Mouse (Mus musculus): ENCODE measurements around the gene Igsf9. TPM values are rescaled to one million over a fixed set of nuclear protein-coding genes. Genes with fewer than 3 reads are reported as not detected.

The Igsf9 gene
- polyA plus RNA-seq (2015; fragmentation: Nextera tagmentation; extraction: Ambion mirVana): 74.0 and 78.3 TPM in 2 replicates

DNA sequence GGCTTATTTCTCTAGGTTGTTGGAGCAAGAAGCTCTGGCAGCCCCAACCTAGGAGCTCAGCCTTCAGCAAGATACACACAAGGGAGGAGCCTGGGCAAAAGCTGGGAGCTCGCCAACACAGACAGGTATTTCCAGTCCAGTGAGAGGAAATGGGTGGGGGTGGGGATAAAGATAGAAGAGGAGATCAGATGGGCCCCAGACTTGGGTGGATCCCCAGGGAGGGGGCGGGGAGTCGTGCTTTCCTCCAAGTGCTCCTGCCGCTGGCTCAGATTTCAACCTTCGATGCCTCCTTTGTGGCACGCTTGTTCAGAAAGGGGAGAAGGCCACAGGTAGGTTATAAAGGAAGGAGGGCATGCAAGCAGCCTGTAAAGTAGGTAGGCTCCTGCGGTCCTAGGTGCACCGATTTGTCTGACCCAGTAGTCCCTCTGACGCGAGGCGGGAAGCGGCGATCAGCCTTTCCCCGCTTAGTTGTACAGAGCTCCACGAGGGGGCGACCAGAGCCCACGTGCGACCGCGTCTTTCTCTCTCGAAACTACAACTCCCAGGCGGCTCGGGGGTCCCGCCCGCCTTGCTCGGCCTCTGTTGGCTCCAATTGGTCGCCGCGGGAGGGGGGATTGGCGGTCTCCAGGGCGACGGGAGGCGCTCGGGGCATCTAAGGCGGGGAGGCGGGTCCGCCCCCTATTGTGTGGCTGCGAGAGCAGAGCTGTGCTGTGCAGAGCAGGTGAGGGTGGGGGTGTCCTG lies at the start of gene Igsf9:
Igsf9 (plus strand) TSS at position 249 of the 741 bp plus-strand sequence.
- Histone ChIP-seq H3K27me3 (no peaks in the 10 kb centered on the region), H3K4me2 (replicated peaks) (peak within 1 kb of the TSS; percentile 87), H3K27ac (replicated peaks) (peak within 1 kb of the TSS; percentile 66), H3K4me3 (peak within 1 kb of the TSS; percentile 87), H3K36me3 (no peaks in the 10 kb centered on the region), H3K9ac (replicated peaks) (peak within 1 kb of the TSS; percentile 78), H3K4me1 (peaks cover 46% of the 10 kb centered on the region), H3K9me3 (no peaks in the 10 kb centered on the region)
- under 1% methylated on average over 38 of the region's 38 CpGs for WGBS
- peak; percentile 96 for ATAC-seq (replicated peaks)

DNA sequence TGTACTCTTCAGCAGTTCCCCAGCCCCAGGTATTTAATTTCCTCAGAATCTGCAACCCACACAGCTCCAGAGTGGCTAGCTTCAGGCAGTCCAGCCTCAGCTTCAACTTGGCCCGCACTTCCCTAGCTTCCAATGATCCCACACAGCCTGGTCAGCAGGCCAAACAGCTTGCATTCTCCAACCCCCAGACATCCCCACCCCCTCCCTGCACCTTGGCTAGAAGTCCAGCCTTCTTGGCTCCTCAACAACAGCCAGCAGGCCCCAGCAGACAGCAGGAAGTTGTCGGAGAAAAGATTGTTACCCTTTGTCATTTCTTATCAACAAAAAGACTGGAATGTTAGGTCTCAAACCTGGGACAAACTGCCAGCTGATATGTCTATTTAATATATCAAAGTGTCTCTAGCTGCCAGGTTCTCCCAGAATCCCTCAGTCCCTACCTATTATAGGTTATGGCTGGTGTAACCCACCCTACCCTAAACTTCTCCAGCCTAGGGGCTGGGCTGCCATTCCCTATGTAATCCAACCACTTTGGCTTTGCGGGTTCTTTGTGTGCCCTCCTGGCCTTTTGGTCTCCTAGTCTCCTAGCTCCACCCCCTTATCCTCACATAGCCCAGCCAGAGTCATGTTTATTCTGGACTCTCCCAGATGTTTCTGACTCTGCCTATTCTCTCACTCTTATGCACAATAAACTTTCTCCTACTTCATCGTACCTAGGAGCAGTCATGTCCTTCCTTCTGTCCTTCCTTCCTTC lies 49.6 kb upstream of the Igsf9 start:
- Histone ChIP-seq H3K9ac (replicated peaks) (no peak overlapping the region), H3K4me2 (replicated peaks) (no peak overlapping the region), H3K4me1 (no peaks in the 10 kb centered on the region), H3K27me3 (no peaks in the 10 kb centered on the region), H3K36me3 (no peaks in the 10 kb centered on the region), H3K9me3 (no peaks in the 10 kb centered on the region), H3K27ac (replicated peaks) (no peak overlapping the region), H3K4me3 (no peak overlapping the region)
- WGBS: 63% methylated on average over 4 of the region's 4 CpGs
- ATAC-seq (replicated peaks): no peak

DNA sequence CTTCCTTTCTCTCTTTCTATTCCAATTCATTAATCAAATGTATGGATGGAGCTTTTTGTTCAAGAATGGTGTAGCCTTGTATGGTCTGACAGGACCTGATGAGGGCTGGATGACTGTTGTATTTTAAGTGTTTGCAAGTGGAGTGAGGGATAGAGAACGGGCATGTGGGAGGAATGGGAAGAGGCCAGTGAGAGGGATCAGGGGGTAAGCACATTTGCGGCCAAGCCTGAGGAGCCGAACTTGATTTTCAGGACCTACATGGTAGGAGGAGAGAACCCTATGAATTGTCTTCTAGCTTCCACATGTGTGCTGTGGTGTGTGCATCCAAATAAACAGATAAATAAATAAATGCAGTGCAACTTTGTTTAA lies 49.0 kb upstream of the Igsf9 start:
- Histone ChIP-seq H3K27ac (replicated peaks) (no peak overlapping the region), H3K4me2 (replicated peaks) (no peak overlapping the region), H3K27me3 (no peaks in the 10 kb centered on the region), H3K9me3 (no peaks in the 10 kb centered on the region), H3K4me1 (no peaks in the 10 kb centered on the region), H3K4me3 (no peak overlapping the region), H3K9ac (replicated peaks) (no peak overlapping the region), H3K36me3 (no peaks in the 10 kb centered on the region)
- WGBS: 86% methylated on average over 3 of the region's 3 CpGs
- ATAC-seq (replicated peaks): no peak

DNA sequence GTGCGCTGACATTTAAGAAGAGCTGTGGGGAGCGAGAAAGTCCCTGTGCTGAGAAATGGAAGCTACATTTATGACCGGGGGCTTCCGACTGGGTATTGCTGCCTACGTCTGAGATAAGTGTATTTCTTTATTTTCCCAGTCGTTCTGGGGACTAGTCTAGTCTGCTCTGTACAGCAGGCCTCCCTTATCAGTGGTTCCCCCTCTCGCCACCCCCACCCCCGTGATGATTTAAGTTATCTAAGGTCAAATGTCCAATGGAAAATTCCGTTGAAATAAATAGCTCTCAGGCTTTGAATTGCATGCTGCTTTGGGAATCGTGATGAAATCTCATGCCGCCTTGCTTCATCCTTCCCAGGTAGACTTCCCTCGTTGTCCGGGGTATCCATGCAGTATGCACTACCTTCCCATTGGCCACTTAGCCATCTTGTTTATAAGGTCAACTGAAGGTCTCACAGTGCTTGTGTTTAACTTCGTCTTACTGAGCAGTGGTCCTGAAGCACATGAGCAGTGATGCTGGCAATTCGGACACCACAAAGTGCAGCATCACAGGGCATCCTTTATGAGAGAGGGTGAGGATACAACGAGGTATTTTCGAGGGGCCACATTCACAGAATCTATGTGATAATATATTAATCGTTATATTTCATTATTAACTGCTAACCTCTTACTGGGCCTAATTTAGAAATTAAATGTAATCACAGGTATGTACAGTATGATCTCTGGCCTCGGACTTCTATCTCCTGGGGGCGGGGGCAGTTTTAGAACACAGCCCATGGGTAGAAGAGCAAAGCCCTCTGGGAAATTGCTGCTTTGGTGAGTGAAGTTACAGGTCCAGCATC lies 48.4 kb upstream of the Igsf9 start:
- H3K4me3 ChIP-seq: no peak overlapping the region
- 89% methylated on average over 20 of the region's 20 CpGs for WGBS
- no peak for ATAC-seq (replicated peaks)
- no peaks in the 10 kb centered on the region for H3K36me3 ChIP-seq
- H3K9me3 ChIP-seq: no peaks in the 10 kb centered on the region
- no peak overlapping the region for H3K27ac ChIP-seq (replicated peaks)
- no peak overlapping the region for H3K9ac ChIP-seq (replicated peaks)
- no peaks in the 10 kb centered on the region for H3K27me3 ChIP-seq
- H3K4me2 ChIP-seq (replicated peaks): no peak overlapping the region
- H3K4me1 ChIP-seq: no peaks in the 10 kb centered on the region

DNA sequence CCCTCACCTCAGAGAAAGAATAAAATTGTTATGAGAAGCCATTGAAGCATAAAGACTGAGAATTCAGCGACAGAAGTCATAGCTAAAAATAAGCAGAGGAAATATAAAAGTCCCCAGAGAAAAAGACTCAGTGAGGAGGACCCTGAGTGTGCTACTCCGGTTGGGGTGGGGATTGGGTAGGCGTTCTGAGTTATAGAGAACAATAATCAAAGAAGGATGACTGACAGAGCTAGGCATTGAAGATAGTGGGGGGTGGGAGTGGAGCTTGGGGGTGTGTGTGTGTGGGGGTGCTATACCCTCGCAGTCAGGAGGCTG lies 47.8 kb upstream of the Igsf9 start:
- 78% methylated on average over 4 of the region's 4 CpGs for WGBS
- ATAC-seq (replicated peaks): no peak

DNA sequence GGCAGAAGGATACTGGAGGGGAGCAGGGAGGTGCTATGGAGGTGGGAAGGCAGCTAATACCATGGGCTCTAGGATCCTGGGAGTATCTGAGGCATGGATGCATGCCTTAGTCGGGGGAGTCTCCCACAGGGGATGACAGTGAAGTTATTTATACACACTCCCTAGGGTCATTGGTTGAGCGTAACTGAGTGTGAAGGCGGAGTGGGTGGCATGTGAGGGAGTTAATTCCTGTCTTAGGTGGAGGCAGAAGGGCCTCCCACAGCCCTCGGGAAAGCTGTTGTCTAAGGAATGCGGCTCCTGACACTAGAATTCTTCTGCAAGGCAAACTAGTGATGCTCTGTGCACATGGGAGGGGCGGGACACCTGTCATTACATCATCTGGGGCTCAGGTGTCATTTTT lies 44.8 kb upstream of the Igsf9 start:
- Histone ChIP-seq H3K27me3 (no peaks in the 10 kb centered on the region), H3K4me1 (no peaks in the 10 kb centered on the region), H3K9me3 (no peaks in the 10 kb centered on the region), H3K36me3 (no peaks in the 10 kb centered on the region), H3K4me2 (replicated peaks) (no peak overlapping the region), H3K27ac (replicated peaks) (no peak overlapping the region), H3K9ac (replicated peaks) (no peak overlapping the region), H3K4me3 (no peak overlapping the region)
- WGBS: 60% methylated on average over 6 of the region's 6 CpGs
- ATAC-seq (replicated peaks): no peak

More for the DNA sequence above, 47.8 kb upstream of the Igsf9 start:
- H3K4me1 ChIP-seq: no peaks in the 10 kb centered on the region
- no peaks in the 10 kb centered on the region for H3K36me3 ChIP-seq
- no peak overlapping the region for H3K4me2 ChIP-seq (replicated peaks)
- no peaks in the 10 kb centered on the region for H3K9me3 ChIP-seq
- no peak overlapping the region for H3K9ac ChIP-seq (replicated peaks)
- H3K27me3 ChIP-seq: no peaks in the 10 kb centered on the region
- no peak overlapping the region for H3K27ac ChIP-seq (replicated peaks)
- no peak overlapping the region for H3K4me3 ChIP-seq

DNA sequence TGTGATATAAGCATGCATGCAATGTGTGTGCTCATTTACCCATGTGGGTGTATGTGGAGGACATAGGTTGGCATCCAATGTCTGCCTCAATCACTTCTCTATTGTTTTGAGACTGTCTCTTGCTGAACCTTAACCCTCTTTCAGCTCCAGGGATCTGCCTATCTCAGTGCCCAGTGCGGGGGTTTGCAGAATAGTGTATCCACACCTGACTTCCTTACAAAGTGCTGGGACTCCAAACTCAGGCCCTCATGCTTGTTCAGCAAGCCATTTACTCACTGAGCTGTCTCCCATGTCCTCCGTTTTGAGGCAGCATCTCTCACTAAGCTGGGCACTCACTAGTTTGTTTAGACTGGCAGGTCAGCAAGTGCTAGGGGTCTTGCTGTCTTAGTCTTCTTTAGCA lies 43.0 kb upstream of the Igsf9 start:
- Histone ChIP-seq H3K9ac (replicated peaks) (no peak overlapping the region), H3K27me3 (no peaks in the 10 kb centered on the region), H3K4me2 (replicated peaks) (no peak overlapping the region), H3K4me3 (no peak overlapping the region), H3K27ac (replicated peaks) (no peak overlapping the region), H3K4me1 (no peaks in the 10 kb centered on the region), H3K9me3 (no peaks in the 10 kb centered on the region), H3K36me3 (no peaks in the 10 kb centered on the region)
- 88% methylated on average over 2 of the region's 2 CpGs for WGBS
- no peak for ATAC-seq (replicated peaks)

DNA sequence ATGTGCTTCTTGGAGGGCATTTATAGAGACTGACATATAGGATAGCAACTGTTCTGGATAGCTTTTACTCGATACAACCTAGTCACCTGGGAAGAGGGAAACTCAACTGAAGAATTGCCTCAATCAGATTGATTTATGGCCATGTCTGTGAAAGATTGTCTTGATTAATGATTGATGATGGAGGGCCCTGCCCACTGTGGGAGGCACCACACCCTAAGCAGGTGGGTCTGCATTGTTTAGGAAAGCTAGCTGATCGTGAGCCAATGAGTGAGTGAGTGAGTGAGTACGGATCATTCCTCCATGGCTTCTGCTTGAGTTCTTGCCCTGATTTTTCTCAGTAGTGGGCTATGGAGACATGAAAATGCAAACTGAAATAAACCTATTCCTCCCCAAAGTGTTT lies 41.1 kb upstream of the Igsf9 start:
- Histone ChIP-seq H3K4me1 (no peaks in the 10 kb centered on the region), H3K9me3 (no peaks in the 10 kb centered on the region), H3K4me2 (replicated peaks) (no peak overlapping the region), H3K27me3 (no peaks in the 10 kb centered on the region), H3K27ac (replicated peaks) (no peak overlapping the region), H3K4me3 (no peak overlapping the region), H3K9ac (replicated peaks) (no peak overlapping the region), H3K36me3 (no peaks in the 10 kb centered on the region)
- no peak for ATAC-seq (replicated peaks)
- WGBS: 91% methylated on average over 3 of the region's 3 CpGs

DNA sequence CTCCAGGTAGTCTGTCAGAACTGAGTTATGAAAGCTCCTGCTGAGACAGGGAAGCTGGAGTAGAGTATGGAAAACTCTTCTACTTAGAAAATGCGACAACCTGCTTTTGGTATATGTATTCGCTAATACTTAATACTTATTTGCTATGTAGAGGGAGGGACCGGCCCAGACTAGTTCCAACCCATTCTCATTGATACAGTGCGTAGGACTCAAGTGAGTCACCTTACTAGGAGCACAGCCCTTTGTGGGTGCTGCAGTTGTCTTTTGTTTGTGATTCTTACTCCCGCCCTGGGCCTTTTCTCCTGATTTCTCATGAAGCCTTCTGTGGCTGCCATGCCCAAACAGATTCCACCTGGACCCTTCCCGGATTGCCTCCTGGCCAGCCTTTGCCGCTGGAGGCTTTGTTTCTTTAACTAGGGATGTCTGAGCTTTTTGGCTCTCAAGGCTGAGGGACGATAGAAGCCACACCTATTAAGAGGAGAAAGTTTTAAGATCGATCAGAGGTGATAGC lies 39.6 kb upstream of the Igsf9 start:
- WGBS: 87% methylated on average over 9 of the region's 9 CpGs
- H3K27me3 ChIP-seq: no peaks in the 10 kb centered on the region
- ATAC-seq (replicated peaks): no peak
- H3K4me1 ChIP-seq: no peaks in the 10 kb centered on the region
- H3K4me3 ChIP-seq: no peak overlapping the region
- no peaks in the 10 kb centered on the region for H3K36me3 ChIP-seq
- no peaks in the 10 kb centered on the region for H3K9me3 ChIP-seq
- H3K9ac ChIP-seq (replicated peaks): no peak overlapping the region
- H3K4me2 ChIP-seq (replicated peaks): no peak overlapping the region
- H3K27ac ChIP-seq (replicated peaks): no peak overlapping the region

DNA sequence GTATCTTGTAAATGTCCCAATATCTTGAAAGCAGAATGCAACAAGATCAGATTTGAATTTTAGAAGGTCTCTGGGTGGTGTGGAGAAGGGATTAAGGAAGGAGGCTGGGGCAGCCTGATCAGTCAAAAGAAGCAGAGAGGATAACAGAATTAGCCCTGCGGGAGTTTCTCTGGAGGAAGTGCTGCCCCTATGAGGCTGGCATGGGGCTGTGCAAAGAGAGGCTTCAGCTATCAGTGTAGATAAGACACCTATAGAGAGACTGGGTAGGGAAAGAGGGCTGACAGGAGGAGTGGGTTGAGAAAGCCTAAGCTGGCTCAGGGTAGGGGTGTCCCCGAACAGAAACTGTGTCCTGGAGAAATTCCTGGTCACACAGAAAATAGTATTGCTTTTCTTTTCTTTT lies 31.4 kb upstream of the Igsf9 start:
- 10% methylated on average over 2 of the region's 2 CpGs for WGBS
- Histone ChIP-seq H3K9me3 (no peaks in the 10 kb centered on the region), H3K4me3 (no peak overlapping the region), H3K9ac (replicated peaks) (no peak overlapping the region), H3K27ac (replicated peaks) (no peak overlapping the region), H3K4me2 (replicated peaks) (no peak overlapping the region), H3K27me3 (no peaks in the 10 kb centered on the region), H3K4me1 (no peaks in the 10 kb centered on the region), H3K36me3 (no peaks in the 10 kb centered on the region)
- ATAC-seq (replicated peaks): no peak

DNA sequence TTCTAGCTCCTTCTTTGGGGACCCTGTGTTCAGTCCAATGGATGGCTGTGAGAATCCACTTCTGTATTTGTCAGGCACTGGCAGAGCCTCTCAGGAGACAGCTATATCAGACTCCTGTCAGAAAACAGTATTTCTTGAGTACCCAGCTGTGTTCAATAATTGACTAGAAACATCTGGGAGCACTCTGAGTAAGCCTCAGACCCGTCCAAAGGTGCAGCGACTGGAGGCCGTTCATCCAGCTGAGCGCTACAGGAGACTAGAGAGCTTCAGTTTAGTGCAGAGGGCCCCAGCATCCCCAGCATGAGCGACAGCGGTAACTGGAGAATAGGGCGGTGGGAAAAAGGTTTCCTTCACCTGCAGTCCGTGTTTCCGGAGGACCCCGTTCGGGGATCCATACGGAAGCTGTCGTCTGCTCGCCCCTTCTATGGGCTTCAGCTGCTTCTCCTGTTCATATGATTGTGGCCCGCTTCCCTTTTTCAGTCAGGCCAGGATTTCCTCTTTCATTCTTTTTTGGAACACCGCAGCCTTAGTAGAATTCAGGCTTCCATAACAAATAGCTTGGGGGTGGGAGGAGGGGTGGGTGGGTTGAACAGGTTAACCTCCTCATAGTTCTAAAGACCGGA lies 30.6 kb upstream of the Igsf9 start:
- no peak overlapping the region for H3K4me2 ChIP-seq (replicated peaks)
- ATAC-seq (replicated peaks): no peak
- no peaks in the 10 kb centered on the region for H3K9me3 ChIP-seq
- H3K4me3 ChIP-seq: no peak overlapping the region
- no peak overlapping the region for H3K9ac ChIP-seq (replicated peaks)
- no peaks in the 10 kb centered on the region for H3K27me3 ChIP-seq
- WGBS: 31% methylated on average over 17 of the region's 17 CpGs
- no peaks in the 10 kb centered on the region for H3K4me1 ChIP-seq
- no peak overlapping the region for H3K27ac ChIP-seq (replicated peaks)
- no peaks in the 10 kb centered on the region for H3K36me3 ChIP-seq

DNA sequence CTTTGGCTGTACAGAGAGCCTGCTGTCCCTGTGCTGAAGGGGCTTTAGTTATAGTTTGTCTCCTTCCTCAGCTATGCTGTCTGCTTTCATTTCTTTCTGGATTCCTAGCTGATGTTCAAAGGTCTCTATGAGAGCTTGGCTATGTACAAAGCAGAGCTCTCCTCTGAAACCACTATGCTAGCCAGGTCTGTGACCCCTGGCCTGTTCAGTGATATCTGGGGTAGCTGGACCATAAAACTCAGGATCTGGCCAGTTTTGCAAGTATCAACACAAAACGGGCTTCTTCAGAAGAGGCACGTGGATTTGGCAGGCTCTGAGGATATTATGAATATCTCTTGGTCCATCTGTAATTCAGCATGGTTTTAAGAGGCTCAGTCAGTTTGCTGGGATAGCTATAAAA lies 28.7 kb upstream of the Igsf9 start:
- no peaks in the 10 kb centered on the region for H3K4me1 ChIP-seq
- no peak overlapping the region for H3K27ac ChIP-seq (replicated peaks)
- H3K4me2 ChIP-seq (replicated peaks): no peak overlapping the region
- no peaks in the 10 kb centered on the region for H3K9me3 ChIP-seq
- H3K9ac ChIP-seq (replicated peaks): no peak overlapping the region
- H3K36me3 ChIP-seq: no peaks in the 10 kb centered on the region
- H3K27me3 ChIP-seq: no peaks in the 10 kb centered on the region
- H3K4me3 ChIP-seq: no peak overlapping the region
- 80% methylated on average over 2 of the region's 2 CpGs for WGBS
- ATAC-seq (replicated peaks): no peak

All from forebrain, embryonic 15.5 days (tissue).